Mouse (Mus musculus) myocyte (in vitro differentiated cells): Measurements from ENCODE around the gene Epc2.

ENCODE experiments used
- MYOG ChIP-seq, 3 experiments: IDR thresholded peaks; one replicate each; pipeline ENCODE4 v1.6.1; 2011; ENCODE audit warnings: control low read depth in 2 of 3, low read depth in 2 of 3, mild to moderate bottlenecking in 2 of 3; ENCODE audit not compliant: insufficient read length in 2 of 3, control insufficient read depth in 1 of 3, insufficient read depth in 1 of 3
- POLR2A ChIP-seq: IDR thresholded peaks from one replicate; pipeline ENCODE4 v1.6.1; 2011; ENCODE audit warnings: low read depth, mild to moderate bottlenecking, control low read depth, moderate library complexity; ENCODE audit not compliant: insufficient read length
- POLR2AphosphoS2 ChIP-seq: IDR thresholded peaks from one replicate; pipeline ENCODE4 v1.6.1; 2011; ENCODE audit warnings: low read depth, control low read depth; ENCODE audit not compliant: insufficient read length
- REST ChIP-seq: IDR thresholded peaks from one replicate; pipeline ENCODE4 v1.6.1; 2011; ENCODE audit warnings: mild to moderate bottlenecking, control low read depth, moderate library complexity; ENCODE audit not compliant: insufficient read depth, insufficient read length
- TCF3 ChIP-seq: IDR thresholded peaks from one replicate; pipeline ENCODE4 v1.6.1; 2011; ENCODE audit warnings: low read depth, control low read depth; ENCODE audit not compliant: insufficient read length

GRCm38 (mm10) chr2:49573282-49573681 lies 122.0 kb downstream of the Epc2 start:
- TF ChIP-seq POLR2A = no peak
- no peak for TF ChIP-seq MYOG (IDR thresholded peaks at IDR 0.05; ENCODE audit: control insufficient read depth in 1 of 3, insufficient read depth in 1 of 3, insufficient read length in 2 of 3, low read depth in 2 of 3)
- TF ChIP-seq POLR2AphosphoS2 = no peak
- no peak for TF ChIP-seq REST
- no peak for TF ChIP-seq TCF3
